Mouse (Mus musculus) heart, adult 2 months (tissue): ENCODE measurements around the gene Rpl3l.

Experiments
- CTCF ChIP-seq: fragments of 200-600 bp; IDR thresholded peaks from 2 replicates; pipeline ENCODE4 v1.8.1; 2022; ENCODE audit warnings: antibody characterized with exemption, mild to moderate bottlenecking, moderate library complexity
- POLR2A ChIP-seq: fragments of 200-500 bp; IDR thresholded peaks from 2 replicates; pipeline ENCODE4 v1.6.1; 2011; ENCODE audit warnings: mild to moderate bottlenecking, low read depth, low read length, control low read depth; ENCODE audit not compliant: insufficient read depth

- TF ChIP-seq CTCF, result no peak
- TF ChIP-seq POLR2A, result no peak
Measured at GRCm38 (mm10) chr17:24746986-24747385, 19.4 kb downstream of the Rpl3l start.
